Mouse (Mus musculus) CD4-positive, CD25-positive, alpha-beta regulatory T cell (primary cell): ENCODE measurements around the gene Slco4a1. TPM values are rescaled to one million over a fixed set of nuclear protein-coding genes. Genes with fewer than 3 reads are reported as not detected.

Experiments used
- polyA plus RNA-seq: library from polyadenylated mRNA; unstranded; fragments of 100-300 nt; shearing (Covaris generic); gene quantifications from one replicate; pipeline ENCODE4 v1.2.1, GENCODE M21; 2017

Slco4a1 gene
- 0.81 TPM for polyA plus RNA-seq

DNA sequence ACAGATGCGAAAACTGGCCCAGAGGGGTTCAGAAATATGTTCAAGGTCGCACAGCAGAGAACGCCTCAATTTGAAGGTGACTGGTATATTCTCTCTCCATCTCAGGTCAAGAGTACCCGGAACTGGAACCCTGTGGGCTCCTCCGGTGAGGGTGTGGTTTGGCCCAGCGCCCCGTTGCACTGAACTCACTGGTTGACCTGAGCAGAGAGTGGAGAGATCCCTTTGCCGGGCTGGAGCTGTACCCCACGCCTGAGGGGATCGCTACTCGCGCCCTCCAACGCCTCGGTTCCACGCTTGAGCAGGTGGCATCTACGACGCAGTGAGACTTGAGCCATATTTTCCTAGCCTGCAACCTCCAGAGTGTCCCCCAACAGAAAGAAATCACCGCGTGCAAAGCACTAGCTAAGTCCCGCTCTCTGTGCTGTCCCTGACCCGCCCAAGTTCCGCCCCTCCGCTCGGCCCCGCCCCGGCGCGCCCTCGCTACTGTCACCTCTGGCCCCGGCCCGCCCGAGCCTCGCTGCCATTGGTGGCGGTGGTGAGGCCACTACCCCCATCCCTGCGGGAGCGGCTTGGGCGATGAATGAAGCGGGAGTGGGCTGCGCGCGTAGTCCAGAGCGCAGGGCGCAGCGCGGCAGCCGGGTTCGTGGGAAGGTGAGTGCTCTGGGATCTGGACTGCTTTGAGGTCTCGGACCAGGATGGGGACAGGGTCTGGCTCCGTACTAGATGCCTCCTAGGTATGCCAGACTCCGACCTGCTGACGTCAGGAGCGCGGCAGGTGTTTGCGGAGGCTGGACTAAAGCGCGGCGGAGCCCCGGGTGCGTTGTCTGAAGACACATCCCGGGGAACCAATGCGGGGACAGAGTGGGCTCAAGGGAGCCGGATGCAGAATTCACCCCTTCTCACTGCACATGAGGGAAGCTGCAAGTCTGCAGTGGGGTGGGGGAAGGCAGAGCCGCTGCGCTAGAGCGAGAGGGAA is at the start of gene Slco4a1:
Gene Slco4a1, plus strand, starts transcription at position 523 of the 976 bp plus-strand sequence.

DNA sequence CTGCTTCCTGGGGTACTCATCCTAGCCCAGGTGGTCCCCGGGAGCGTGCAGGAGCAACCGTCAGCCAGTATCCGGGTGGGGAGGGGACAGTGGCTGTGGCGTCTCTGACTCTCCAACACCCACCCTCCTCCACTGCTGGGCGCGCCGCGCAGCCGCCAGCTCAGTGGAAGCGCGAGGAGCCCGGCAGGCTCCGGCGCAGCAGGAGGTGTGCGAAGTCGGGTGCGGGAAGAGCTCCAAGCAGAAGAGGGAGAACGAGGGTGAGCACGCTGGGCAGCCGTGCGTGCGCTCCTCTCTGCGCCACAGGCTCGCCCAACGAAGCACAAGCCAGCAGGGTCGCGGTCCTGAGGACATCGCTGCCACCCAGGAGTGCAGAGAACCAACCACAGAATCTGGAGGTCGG is 43.7 kb downstream of the Slco4a1 start, which contains the start of gene Ntsr1:
Gene Ntsr1, plus strand, starts transcription at position 236 of the 400 bp plus-strand sequence.

Other genes starting within 250 kb of the Slco4a1 start
- 0.54 TPM for gene Lama5, start 230.4 kb upstream of the Slco4a1 start, polyA plus RNA-seq
- gene Rps21, start 198.9 kb upstream of the Slco4a1 start, polyA plus RNA-seq = 535 TPM
- gene Cables2, start 182.7 kb upstream of the Slco4a1 start, polyA plus RNA-seq = 58.6 TPM
- gene Rbbp8nl, start 166.4 kb upstream of the Slco4a1 start, polyA plus RNA-seq = 0.07 TPM
- gene Gata5, start 121.5 kb upstream of the Slco4a1 start, polyA plus RNA-seq = not detected
- gene Ntsr1, start 43.7 kb downstream of the Slco4a1 start, polyA plus RNA-seq = not detected
- gene Mrgbp, start 125.1 kb downstream of the Slco4a1 start, polyA plus RNA-seq = 64.1 TPM
- gene Ogfr, start 133.0 kb downstream of the Slco4a1 start, polyA plus RNA-seq = 74.9 TPM
- 1.6 TPM for gene Col9a3, start 141.5 kb downstream of the Slco4a1 start, polyA plus RNA-seq
- gene Tcfl5, start 186.5 kb downstream of the Slco4a1 start, polyA plus RNA-seq = 0.16 TPM